ENCODE assay signal across 17 mouse cellular contexts in genomic region chr8:115410191-115410590, GRCm38 (mm10).
DNase-seq lines count a peak whose midpoint lies in the region; ATAC-seq lines count a peak whose summit lies in the region.
"Had no signal": no experiment of that assay in that cellular context is flagged by ENCODE, and none has a peak within 500 bp of the region (broad histone marks: within the 10 kb centered on the region; RNA-seq: fewer than 3 reads in every experiment).

No protein-coding gene starts in this region.

- DNase-seq in adrenal gland, postnatal 14 days = peak; percentile 36
- DNase-seq in adrenal gland, adult (ENCODE audit: inconsistent age in 2 of 2, low spot score in 1 of 2) = no peak
- no peak for DNase-seq in left cerebral cortex, postnatal 36 days (ENCODE audit: low spot score in 2 of 2)
- no peak for DNase-seq in left cerebral cortex, adult 9 months (ENCODE audit: low spot score in 2 of 2)
- DNase-seq: cerebellum, adult 18-20 months; cerebellum, adult 9-10 months; cerebellum, postnatal 14 days; gastrocnemius, postnatal 10 days; gastrocnemius, postnatal 36 days; heart, adult 2 months; heart, postnatal 14 days; heart, postnatal 4 days had no signal

- peak; percentile 43 for ATAC-seq in activated CD4-positive, CD25-positive, alpha-beta regulatory T cell, adult 4 months
- ATAC-seq in inflammation-experienced regulatory T-cells, adult 6 months = peak; percentile 46
- ATAC-seq: forebrain, embryonic 13.5 days; forebrain, embryonic 16.5 days; intestine, embryonic 16.5 days had no signal

- intact Hi-C loops in left cerebral cortex, postnatal 36 days (cut with DNase I) = no loop called here
